Mouse (Mus musculus): Measurements from ENCODE around the gene Mfap3l. TPM values are rescaled to one million over a fixed set of nuclear protein-coding genes. Genes with fewer than 3 reads are reported as not detected.
"Not testable (repeated sequence)": the region's sequence is repeated elsewhere in the genome, so short reads cannot be mapped to it uniquely, and the experiment has no call there.

Mfap3l gene
- 10 to 100 TPM in 1 of 2 experiments, 1 to 10 TPM in 1; 9.0 to 10.6 TPM for total RNA-seq (2021)

- intact Hi-C loops (cut with DNase I), result loop anchor here (5.0 kb wide), 1 partner anchor 360 kb away; the partner anchor contains the start of gene Nek1
- peak; percentile 75 for DNase-seq (ENCODE audit: low spot score)
These were observed at the start of gene Mfap3l for GRCm38 (mm10) chr8:60632250-60632932. Mfap3l (plus strand) TSS chr8:60632827.

GRCm38 (mm10) chr8:60583369-60583768 is 49.3 kb upstream of the Mfap3l start:
- intact Hi-C loops (cut with DNase I), result no loop called here
- no peak for DNase-seq (ENCODE audit: low spot score)

- not testable (repeated sequence) for DNase-seq (ENCODE audit: low spot score)
- intact Hi-C loops (cut with DNase I), result loop anchor here (5.0 kb wide), 1 partner anchor 84 kb away; the partner anchor contains the start of gene Aadat
These were observed 41.1 kb upstream of the Mfap3l start for GRCm38 (mm10) chr8:60591352-60592105.

DNA sequence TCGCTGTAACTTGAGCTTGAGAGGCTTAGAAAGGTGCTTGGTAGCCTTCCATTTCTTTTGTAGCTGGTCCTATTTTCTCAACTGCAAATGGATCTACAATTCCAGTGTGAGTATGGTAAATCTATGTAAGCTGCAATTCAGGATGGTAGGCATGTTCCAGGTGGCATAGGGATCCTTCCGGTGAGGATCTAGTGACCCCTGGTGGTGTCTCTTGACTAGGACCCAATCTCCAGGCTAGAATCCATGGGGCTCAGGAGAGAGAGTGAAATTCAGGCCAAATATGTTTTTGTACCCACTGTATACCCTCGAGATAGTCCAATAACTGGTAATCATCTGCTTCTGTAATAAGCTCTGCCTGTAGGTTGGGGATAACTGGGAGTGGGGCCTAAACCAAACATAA is 37.9 kb upstream of the Mfap3l start:
- intact Hi-C loops (cut with DNase I), result loop anchor here (5.0 kb wide), 1 partner anchor 87 kb away; the partner anchor contains the start of gene Aadat

GRCm38 (mm10) chr8:60611580-60612111 is 21.0 kb upstream of the Mfap3l start:
- DNase-seq (ENCODE audit: low spot score), result no peak
- intact Hi-C loops (cut with DNase I), result no loop called here

More for the DNA sequence above, 37.9 kb upstream of the Mfap3l start:
- no peak for DNase-seq (ENCODE audit: low spot score)

DNA sequence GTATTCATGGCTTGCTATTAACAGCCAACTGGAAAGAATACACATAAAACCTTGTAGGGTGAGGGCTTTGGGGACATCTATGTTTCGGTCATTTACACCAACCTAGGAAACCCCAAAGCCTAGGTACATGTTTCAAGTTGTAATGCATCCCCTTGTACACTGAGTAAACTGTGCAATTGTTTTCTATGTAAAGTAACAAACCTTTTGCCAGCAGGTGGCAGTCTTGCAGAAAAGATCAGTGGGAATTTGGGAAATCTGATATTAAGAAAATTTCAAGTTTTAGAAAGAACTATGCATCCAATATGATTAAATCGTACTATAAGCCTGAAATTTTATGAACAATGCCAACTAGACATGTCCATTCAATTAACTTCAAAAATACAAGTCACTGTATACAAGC is 15.7 kb upstream of the Mfap3l start:
- intact Hi-C loops (cut with DNase I), result loop anchor here (1.0 kb wide), 1 partner anchor 248 kb away; no protein-coding TSS in a partner anchor
- DNase-seq (ENCODE audit: low spot score), result no peak

DNA sequence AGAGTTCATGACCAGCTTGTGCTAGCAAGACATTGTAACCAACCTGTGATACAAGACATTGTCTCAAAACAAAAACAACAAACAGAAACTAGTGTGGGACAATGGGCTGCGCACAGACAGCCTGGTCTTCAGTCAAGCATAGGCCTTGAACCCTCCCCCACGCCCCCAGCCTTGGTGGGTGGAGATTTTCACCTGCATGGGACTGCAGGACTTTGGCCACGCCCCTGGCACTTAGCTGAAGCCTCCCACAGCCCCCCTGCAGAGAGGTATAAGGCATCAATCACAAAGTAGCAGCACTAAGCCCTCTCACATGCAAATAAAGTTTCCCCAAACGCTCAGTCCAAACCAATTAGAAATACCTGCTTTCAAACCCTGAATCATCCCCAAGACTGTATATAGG is 11.1 kb upstream of the Mfap3l start:
- DNase-seq (ENCODE audit: low spot score), result no peak
- intact Hi-C loops (cut with DNase I), result loop anchor here (10.0 kb wide), 1 partner anchor 863 kb away; the partner anchor contains the start of gene Cbr4

- intact Hi-C loops (cut with DNase I), result loop anchor here (10.0 kb wide), 1 partner anchor 863 kb away; the partner anchor contains the start of gene Cbr4
- DNase-seq (ENCODE audit: low spot score), result no peak
These were observed 10.6 kb upstream of the Mfap3l start for GRCm38 (mm10) chr8:60622056-60622455.

DNA sequence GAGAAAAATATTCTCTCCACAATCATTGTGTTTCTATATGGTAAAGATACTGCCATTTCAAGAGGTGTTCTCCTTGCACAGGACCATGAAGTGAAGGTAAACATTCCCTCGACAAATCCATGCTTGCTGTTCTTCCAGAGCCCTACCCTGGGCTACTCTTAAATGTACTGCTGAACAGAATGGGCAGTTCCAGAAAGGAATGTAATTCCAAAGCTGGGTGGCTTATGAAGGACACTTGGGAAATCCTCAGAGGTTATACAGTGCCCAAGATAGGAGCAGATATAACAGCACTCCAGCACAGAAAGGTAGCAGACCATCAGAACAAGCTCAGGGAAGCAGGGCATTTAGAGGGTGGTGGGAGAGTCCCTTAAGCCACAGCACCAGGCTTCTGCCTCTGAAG is 9.2 kb upstream of the Mfap3l start:
- intact Hi-C loops (cut with DNase I), result loop anchor here (10.0 kb wide), 1 partner anchor 861 kb away; the partner anchor contains the start of gene Cbr4
- DNase-seq (ENCODE audit: low spot score), result no peak

DNA sequence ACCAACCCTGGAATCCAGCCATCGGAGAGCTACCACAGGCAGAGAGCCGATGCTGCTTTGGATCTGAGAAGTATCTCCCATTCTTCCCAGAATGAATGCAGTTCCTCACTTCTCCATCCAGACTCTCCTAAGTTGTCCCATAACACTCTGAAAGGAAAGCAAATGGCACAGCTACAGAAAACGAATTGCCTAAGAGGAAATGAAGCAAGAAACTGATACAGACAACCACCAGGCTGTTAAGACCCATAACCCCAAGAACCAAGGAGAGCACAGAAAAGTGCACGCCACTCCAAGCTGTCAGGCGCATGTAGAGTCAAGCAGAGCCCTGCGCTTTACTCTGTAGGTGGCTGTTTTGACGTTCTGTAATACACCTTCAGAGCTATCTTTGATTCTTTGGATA is 7.9 kb upstream of the Mfap3l start:
- intact Hi-C loops (cut with DNase I), result loop anchor here (10.0 kb wide), 1 partner anchor 860 kb away; the partner anchor contains the start of gene Cbr4
- no peak for DNase-seq (ENCODE audit: low spot score)

DNA sequence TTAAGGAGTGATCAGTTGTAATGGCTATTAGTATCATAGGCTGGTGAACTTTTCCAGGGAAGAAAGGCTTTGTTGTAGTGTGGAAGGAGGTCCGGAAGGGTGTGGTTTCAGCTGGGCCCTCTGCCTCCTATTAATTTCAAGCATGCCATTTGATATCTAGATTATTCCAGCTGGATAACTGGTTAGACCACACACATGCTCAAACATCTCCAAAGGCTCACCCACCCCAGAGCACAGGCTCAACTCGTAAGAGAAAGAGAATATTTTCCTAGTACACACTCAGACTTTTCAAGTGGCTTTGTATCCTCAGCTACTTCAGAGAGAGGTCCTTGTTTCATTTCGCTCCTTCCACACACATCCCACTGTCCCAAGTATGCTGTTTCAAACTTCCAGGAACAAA is 4.7 kb upstream of the Mfap3l start:
- intact Hi-C loops (cut with DNase I), result loop anchor here (10.0 kb wide), 1 partner anchor 857 kb away; the partner anchor contains the start of gene Cbr4
- DNase-seq (ENCODE audit: low spot score), result no peak

DNA sequence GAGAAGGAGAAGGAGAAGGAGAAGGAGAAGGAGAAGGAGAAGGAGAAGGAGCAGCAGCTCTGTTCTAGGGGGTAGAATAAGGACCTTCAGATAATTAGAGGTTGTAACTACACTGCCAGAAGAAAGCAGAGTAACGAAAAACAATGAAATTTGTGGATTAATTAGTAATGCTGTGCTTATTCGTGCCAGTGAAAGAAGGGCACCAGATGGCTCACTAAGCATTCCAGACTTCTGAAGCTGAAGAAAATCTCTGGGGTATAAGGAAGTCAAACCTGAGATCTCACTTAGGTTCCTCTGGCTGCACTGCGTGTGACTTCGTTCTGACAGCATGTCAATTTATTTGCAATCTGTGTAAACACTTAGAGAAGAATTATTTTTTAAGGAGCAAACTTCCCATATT is 3.6 kb upstream of the Mfap3l start:
- DNase-seq (ENCODE audit: low spot score), result no peak
- intact Hi-C loops (cut with DNase I), result loop anchor here (10.0 kb wide), 1 partner anchor 856 kb away; the partner anchor contains the start of gene Cbr4

DNA sequence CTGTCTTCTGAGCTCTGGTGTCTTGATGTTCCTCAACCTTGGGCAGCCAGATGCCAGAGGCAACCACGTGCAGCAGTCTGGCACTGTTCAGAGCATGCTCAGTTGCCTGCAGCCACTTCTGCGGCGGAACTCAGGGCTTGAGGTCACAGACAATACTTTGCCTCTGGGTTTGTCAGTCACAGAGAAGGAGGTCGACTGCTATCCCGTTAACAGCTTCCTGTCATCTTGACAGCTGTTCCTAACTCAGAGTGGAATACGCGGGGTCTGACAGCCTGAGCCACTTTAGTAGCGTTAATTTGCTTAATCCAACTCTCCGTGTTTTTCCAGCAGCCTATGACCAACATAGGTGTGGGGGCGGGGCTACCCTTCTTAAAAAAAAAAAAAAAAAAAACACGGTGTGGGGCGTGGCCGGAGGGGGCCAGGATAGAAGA is 1.1 kb upstream of the Mfap3l start:
- peak; percentile 41 for DNase-seq (ENCODE audit: low spot score)
- intact Hi-C loops (cut with DNase I), result loop anchor here (5.0 kb wide), 1 partner anchor 361 kb away; the partner anchor contains the start of gene Nek1

- DNase-seq (ENCODE audit: low spot score), result no peak
These were observed 467 bp downstream of the Mfap3l start for GRCm38 (mm10) chr8:60632933-60633655.

GRCm38 (mm10) chr8:60634921-60635320 is 2.3 kb downstream of the Mfap3l start:
- intact Hi-C loops (cut with DNase I), result loop anchor here (5.0 kb wide), 1 partner anchor 357 kb away; the partner anchor contains the start of gene Nek1

More at GRCm38 (mm10) chr8:60632933-60633655, 467 bp downstream of the Mfap3l start:
- intact Hi-C loops (cut with DNase I), result loop anchor here (5.0 kb wide), 1 partner anchor 359 kb away; the partner anchor contains the start of gene Nek1

DNA sequence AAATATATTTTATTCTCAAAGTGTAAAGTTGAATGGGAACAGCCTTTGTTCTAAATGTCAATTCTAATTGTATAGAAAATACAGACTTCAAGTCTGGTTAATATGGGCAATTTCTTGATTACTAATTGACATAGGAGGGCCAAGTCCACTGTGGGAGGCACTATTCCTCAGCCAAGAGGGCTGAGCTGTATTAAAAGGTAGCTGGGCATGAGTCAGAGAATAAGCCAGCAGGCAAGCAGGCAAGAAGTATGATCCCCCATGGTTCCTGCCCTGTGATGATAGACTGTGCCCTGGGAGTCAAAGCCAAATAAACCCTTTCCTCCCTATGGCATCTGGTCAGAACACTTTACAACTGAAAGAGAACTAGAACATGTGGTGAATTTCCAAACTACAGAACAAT is 3.2 kb downstream of the Mfap3l start:
- no peak for DNase-seq (ENCODE audit: low spot score)
- intact Hi-C loops (cut with DNase I), result no loop called here

More at GRCm38 (mm10) chr8:60634921-60635320, 2.3 kb downstream of the Mfap3l start:
- DNase-seq (ENCODE audit: low spot score), result no peak

DNA sequence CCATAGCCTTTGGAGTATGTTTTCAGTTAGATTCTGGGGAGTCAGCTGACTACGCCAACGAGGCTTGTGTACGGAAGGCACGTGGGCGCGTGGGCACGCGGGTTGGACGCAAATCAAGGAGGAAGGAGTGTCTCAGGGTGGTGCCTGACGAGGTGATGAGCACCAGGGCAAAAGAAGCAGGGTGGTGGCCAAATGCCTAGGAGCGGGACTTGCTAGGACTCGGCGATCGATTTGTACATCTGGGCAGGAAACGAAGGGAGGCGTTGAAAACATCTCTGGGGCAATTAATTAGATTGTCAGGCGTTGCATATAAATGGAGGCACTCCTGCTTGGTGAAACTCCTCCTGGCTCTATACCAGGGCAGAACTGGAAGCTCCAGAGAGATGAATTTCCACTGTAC is 7.4 kb downstream of the Mfap3l start:
- no peak for DNase-seq (ENCODE audit: low spot score)

GRCm38 (mm10) chr8:60643416-60644020 is 10.9 kb downstream of the Mfap3l start:
- intact Hi-C loops (cut with DNase I), result no loop called here
- no peak for DNase-seq (ENCODE audit: low spot score)

More for the DNA sequence above, 7.4 kb downstream of the Mfap3l start:
- intact Hi-C loops (cut with DNase I), result no loop called here

DNA sequence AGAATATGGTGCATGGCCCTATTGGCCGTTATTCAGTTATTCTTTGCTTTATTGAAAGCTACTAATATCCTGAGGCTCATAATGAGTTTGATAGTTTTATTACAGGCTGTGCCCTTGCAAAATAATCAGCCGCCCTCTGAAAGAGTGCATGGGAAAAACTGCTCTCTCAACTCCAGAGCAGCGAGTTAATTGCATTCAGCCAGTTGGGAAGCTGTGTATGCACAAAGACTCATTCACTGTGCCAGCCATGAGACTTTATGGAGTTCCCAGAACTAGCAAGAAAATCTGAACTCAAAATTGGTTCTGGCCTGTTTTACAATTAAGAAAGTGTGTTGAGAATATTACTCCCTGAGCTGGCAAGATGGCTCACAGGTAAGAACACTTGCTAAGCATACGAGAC is 12.5 kb downstream of the Mfap3l start:
- no peak for DNase-seq (ENCODE audit: low spot score)
- intact Hi-C loops (cut with DNase I), result no loop called here

Data from heart, postnatal 25 days (tissue).